In the genomic region with DNA sequence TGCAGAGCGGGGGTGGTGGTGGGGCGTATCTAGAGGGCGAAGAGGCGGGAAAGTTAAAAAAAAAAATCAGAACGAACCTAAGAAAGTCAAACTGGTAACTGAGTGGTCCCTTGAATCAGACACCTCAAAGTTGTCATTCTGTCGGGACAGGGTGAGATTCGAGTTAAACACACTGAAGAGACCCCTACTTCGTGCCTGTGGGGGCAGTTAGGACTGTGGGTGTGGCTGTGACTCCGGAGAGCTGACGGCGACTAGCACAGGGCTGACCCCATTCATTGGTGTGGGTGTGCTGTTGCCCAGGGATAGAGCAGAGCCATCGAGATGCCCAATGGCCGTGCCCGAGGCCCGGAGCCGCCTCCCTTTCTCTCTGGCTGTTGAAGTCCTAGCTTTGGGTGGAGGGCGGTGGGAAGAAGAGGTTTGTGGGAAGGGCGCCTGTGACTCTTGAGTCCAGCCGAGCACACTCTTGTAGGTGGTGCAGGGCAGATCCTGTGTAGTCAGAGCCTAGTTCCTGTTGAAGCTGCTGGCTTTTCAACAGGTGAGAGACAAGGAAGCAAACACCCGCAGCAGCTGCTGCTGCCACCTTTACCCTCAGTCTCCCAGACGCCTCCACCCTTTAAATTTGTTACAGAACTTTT, we compare ENCODE assay signal across 8 mouse cellular contexts. TPM values are rescaled to one million over a fixed set of nuclear protein-coding genes. Genes with fewer than 3 reads are reported as not detected.
DNase-seq lines count a peak whose midpoint lies in the region; ATAC-seq and TF ChIP-seq lines count a peak whose summit lies in the region.

No protein-coding gene starts in this region.

- WGBS in heart, embryonic 14.5 days: 2% methylated on average over 21 of the region's 21 CpGs
- 7% methylated on average over 21 of the region's 21 CpGs for WGBS in heart, postnatal 0 days
- WGBS in limb, embryonic 15.5 days: 2% methylated on average over 21 of the region's 21 CpGs
- 3% methylated on average over 21 of the region's 21 CpGs for WGBS in small intestine, adult 2 months

- H3K4me3 ChIP-seq in heart, embryonic 14.5 days (ENCODE audit: control insufficient read depth in 1 of 2, insufficient read depth in 1 of 2, low read depth in 1 of 2, low read length in 2 of 2): peak overlapping the region; percentile 70 to 71
- peak overlapping the region; percentile 62 for H3K4me3 ChIP-seq in heart, postnatal 0 days (ENCODE audit: low read depth, low read length)
- peak overlapping the region; percentile 62 for H3K4me3 ChIP-seq in limb, embryonic 15.5 days
- H3K4me3 ChIP-seq in small intestine, adult 2 months (ENCODE audit: low read depth, low read length): peak overlapping the region; percentile 79

- peaks cover 36% of the 10 kb centered on the region for H3K27me3 ChIP-seq in heart, embryonic 14.5 days (ENCODE audit: control insufficient read depth, insufficient read depth, low read length)
- H3K27me3 ChIP-seq in heart, postnatal 0 days (ENCODE audit: control insufficient read depth, insufficient read depth, low read length): peaks cover 33% of the 10 kb centered on the region
- peaks cover 29% of the 10 kb centered on the region for H3K27me3 ChIP-seq in limb, embryonic 15.5 days
- no peaks in the 10 kb centered on the region for H3K27me3 ChIP-seq in small intestine, adult 2 months (ENCODE audit: control insufficient read depth, insufficient read depth, low read length)

- TF ChIP-seq POLR2A in small intestine, adult 2 months (IDR thresholded peaks at IDR 0.05; ENCODE audit: low read depth, low read length): no peak

- H3K4me1 ChIP-seq in heart, embryonic 14.5 days (ENCODE audit: control insufficient read depth in 2 of 2, insufficient read depth in 2 of 2, low read length in 2 of 2): peaks cover 2 to 5% of the 10 kb centered on the region in 2 experiments; a peak in 2 of 4 replicates
- no peaks in the 10 kb centered on the region for H3K4me1 ChIP-seq in heart, postnatal 0 days (ENCODE audit: control insufficient read depth, insufficient read depth)
- H3K4me1 ChIP-seq in limb, embryonic 15.5 days: peaks cover 23% of the 10 kb centered on the region
- H3K4me1 ChIP-seq in small intestine, adult 2 months (ENCODE audit: control insufficient read depth, insufficient read depth, insufficient read length, low read length): peaks cover 4% of the 10 kb centered on the region

- peak overlapping the region; percentile 69 for H3K9ac ChIP-seq in heart, embryonic 14.5 days (ENCODE audit: low read length)
- H3K9ac ChIP-seq in heart, postnatal 0 days (replicated peaks; ENCODE audit: low read depth, low read length): no peak overlapping the region; the same call in 1 of the 2 replicates
- H3K9ac ChIP-seq in limb, embryonic 15.5 days: peak overlapping the region; percentile 33

- peak overlapping the region; percentile 100 for H3K4me2 ChIP-seq in heart, embryonic 14.5 days (ENCODE audit: low read length)
- peak overlapping the region; percentile 98 for H3K4me2 ChIP-seq in heart, postnatal 0 days (ENCODE audit: low read depth, low read length)
- peak overlapping the region; percentile 100 for H3K4me2 ChIP-seq in limb, embryonic 15.5 days

- no peak for ATAC-seq in heart, embryonic 14.5 days (ENCODE audit: insufficient number of reproducible peaks, insufficient read depth, low FRiP score, low read depth)
- ATAC-seq in heart, postnatal 0 days (ENCODE audit: insufficient read depth, low read depth): peak; percentile 17; the same call in 1 of the 2 replicates
- ATAC-seq in limb, embryonic 15.5 days (ENCODE audit: insufficient number of reproducible peaks, low FRiP score, low TSS enrichment, low read depth): no peak

- no peaks in the 10 kb centered on the region for H3K36me3 ChIP-seq in heart, embryonic 14.5 days (ENCODE audit: control insufficient read depth, insufficient read depth, low read length)
- H3K36me3 ChIP-seq in heart, postnatal 0 days (replicated peaks; ENCODE audit: control insufficient read depth, insufficient read depth, low read length): no peaks in the 10 kb centered on the region
- H3K36me3 ChIP-seq in limb, embryonic 15.5 days: no peaks in the 10 kb centered on the region
- no peaks in the 10 kb centered on the region for H3K36me3 ChIP-seq in small intestine, adult 2 months (ENCODE audit: control insufficient read depth, insufficient read depth, low read length)

- TF ChIP-seq EP300 in heart, postnatal 0 days (IDR thresholded peaks at IDR 0.05; ENCODE audit: low read depth): no peak

- no peak overlapping the region for H3K27ac ChIP-seq in heart, embryonic 14.5 days (replicated peaks in 1 of 2; ENCODE audit: control insufficient read depth in 1 of 2, insufficient read depth in 1 of 2, low read depth in 2 of 2, low read length in 2 of 2)
- H3K27ac ChIP-seq in heart, postnatal 0 days (ENCODE audit: low read depth): no peak overlapping the region
- H3K27ac ChIP-seq in limb, embryonic 15.5 days: no peak overlapping the region
- peak overlapping the region; percentile 24; the same call in 1 of the 2 replicates for H3K27ac ChIP-seq in small intestine, adult 2 months (ENCODE audit: insufficient read depth, low read depth, low read length)

- no peak for TF ChIP-seq CTCF in heart, postnatal 0 days (IDR thresholded peaks at IDR 0.05; ENCODE audit: low read depth)
- TF ChIP-seq CTCF in small intestine, adult 2 months (IDR thresholded peaks at IDR 0.05; ENCODE audit: extremely low read depth, insufficient read length, insufficient replicate concordance, low read depth, low read length): no peak

- no peaks in the 10 kb centered on the region for H3K9me3 ChIP-seq in heart, embryonic 14.5 days (ENCODE audit: control insufficient read depth, low read length)
- no peaks in the 10 kb centered on the region for H3K9me3 ChIP-seq in heart, postnatal 0 days (replicated peaks; ENCODE audit: control insufficient read depth, low read length)
- no peaks in the 10 kb centered on the region for H3K9me3 ChIP-seq in limb, embryonic 15.5 days

- no peak for DNase-seq in heart, adult 8-10 months (ENCODE audit: low spot score)
- peak; percentile 36 for DNase-seq in R1 (ENCODE audit: low read depth, low spot score)
- DNase-seq in heart, postnatal 0 days (ENCODE audit: low spot score): no peak
- no peak for DNase-seq in gastrocnemius, adult 8-10 months (ENCODE audit: low spot score in 2 of 2)
- no peak for DNase-seq in T-cell, adult 2 months (ENCODE audit: low spot score)

RNA-seq across cellular contexts. Expression of a gene that starts 0.8 kb away (rescaled TPM):
- polyA plus RNA-seq in heart, embryonic 14.5 days (2014; fragmentation: Nextera tagmentation; extraction: Ambion mirVana): 1.6 and 2.1 TPM in 2 replicates
- under 1 TPM; 0.14 to 0.44 (median 0.24) TPM for total RNA-seq in heart, adult 8-10 months (2022)
- total RNA-seq in heart, postnatal 0 days (2014; rRNA removed; ENCODE audit: low replicate concordance): 0.70 and 1.9 TPM in 2 replicates
- polyA plus RNA-seq in heart, postnatal 0 days (2015; fragmentation: Nextera tagmentation; extraction: Ambion mirVana): 1.1 and 1.4 TPM in 2 replicates
- polyA plus RNA-seq in limb, embryonic 15.5 days (2015; fragmentation: Nextera tagmentation; extraction: Ambion mirVana): 3.7 and 4.8 TPM in 2 replicates
- polyA plus RNA-seq in small intestine, adult 2 months (2012; rRNA removed): 18.0 and 28.3 TPM in 2 replicates
- total RNA-seq in gastrocnemius, adult 8-10 months (2022): under 1 TPM in 2 of 4 experiments, not detected in 2; 0.12 to 0.16 TPM

RNA-seq across cellular contexts. Expression of a gene that starts 35.3 kb away (rescaled TPM):
- 1.6 and 2.1 TPM in 2 replicates for polyA plus RNA-seq in heart, embryonic 14.5 days (2014; fragmentation: Nextera tagmentation; extraction: Ambion mirVana)
- 1 to 10 TPM; 1.8 to 3.3 (median 2.9) TPM for total RNA-seq in heart, adult 8-10 months (2022)
- 0.99 and 1.4 TPM in 2 replicates for total RNA-seq in heart, postnatal 0 days (2014; rRNA removed; ENCODE audit: low replicate concordance)
- 0.86 and 1.2 TPM in 2 replicates for polyA plus RNA-seq in heart, postnatal 0 days (2015; fragmentation: Nextera tagmentation; extraction: Ambion mirVana)
- 3.8 and 4.1 TPM in 2 replicates for polyA plus RNA-seq in limb, embryonic 15.5 days (2015; fragmentation: Nextera tagmentation; extraction: Ambion mirVana)
- 2.5 and 3.0 TPM in 2 replicates for polyA plus RNA-seq in small intestine, adult 2 months (2012; rRNA removed)
- 1 to 10 TPM in 2 of 4 experiments, under 1 TPM in 2; 0.78 to 1.7 (median 1.1) TPM for total RNA-seq in gastrocnemius, adult 8-10 months (2022)
